Mouse (Mus musculus) small intestine, adult 2 months (tissue): ENCODE results near the gene Fzr1. TPM values are rescaled to one million over a fixed set of nuclear protein-coding genes. Genes with fewer than 3 reads are reported as not detected.
A peak's percentile ranks its signal among the peaks of the same experiment; 100 is the strongest.

Experiments
- H3K27ac ChIP-seq: fragments of 200-500 bp; 2 replicates; pipeline ENCODE4 v1.5.1; 2012; ENCODE audit warnings: low read depth, low read length, control low read depth, inconsistent platforms; ENCODE audit not compliant: insufficient read depth
- H3K27me3 ChIP-seq: fragments of 200-500 bp; 2 replicates; pipeline ENCODE4 v1.6.1; 2012; ENCODE audit warnings: mild to moderate bottlenecking, moderate library complexity, low read length, inconsistent platforms; ENCODE audit not compliant: control insufficient read depth, insufficient read depth
- H3K36me3 ChIP-seq: fragments of 200-500 bp; 2 replicates; pipeline ENCODE4 v1.6.1; 2012; ENCODE audit warnings: mild to moderate bottlenecking, low read length, control low read depth, inconsistent platforms; ENCODE audit not compliant: control insufficient read depth, insufficient read depth
- H3K4me1 ChIP-seq: fragments of 200-500 bp; 2 replicates; pipeline ENCODE4 v1.6.1; 2012; ENCODE audit warnings: low read length, inconsistent platforms, mixed read lengths; ENCODE audit not compliant: control insufficient read depth, insufficient read depth, insufficient read length
- H3K4me3 ChIP-seq: fragments of 200-500 bp; 2 replicates; pipeline ENCODE4 v1.5.1; 2012; ENCODE audit warnings: low read depth, mild to moderate bottlenecking, control low read depth, inconsistent platforms, low read length, moderate library complexity
- CTCF ChIP-seq: fragments of 200-500 bp; IDR thresholded peaks from 2 replicates; pipeline ENCODE4 v1.5.1; 2012; ENCODE audit warnings: low read depth, mild to moderate bottlenecking, control low read depth, inconsistent platforms, low read length, moderate library complexity, mixed read lengths; ENCODE audit not compliant: insufficient replicate concordance, insufficient read length; ENCODE audit errors: extremely low read depth
- POLR2A ChIP-seq: fragments of 200-500 bp; IDR thresholded peaks from 2 replicates; pipeline ENCODE4 v1.6.1; 2012; ENCODE audit warnings: low read depth, mild to moderate bottlenecking, control low read depth, inconsistent platforms, low read length, moderate library complexity
- WGBS: fragments of 180-500 bp; shearing (Covaris S2); methylation state at CpG from one replicate; pipeline ENCODE4 v1.1.7; 2018; 5-methylcytosine and 5-hydroxymethylcytosine counted together
- polyA plus RNA-seq: library from polyadenylated mRNA; depleted of rRNA; stranded (reverse); fragments of >200 nt; gene quantifications from 2 replicates; pipeline ENCODE4 v1.2.3, GENCODE M21; 2012; rRNA removed

Gene Fzr1
- polyA plus RNA-seq, 1 experiment, result 132 TPM

DNA sequence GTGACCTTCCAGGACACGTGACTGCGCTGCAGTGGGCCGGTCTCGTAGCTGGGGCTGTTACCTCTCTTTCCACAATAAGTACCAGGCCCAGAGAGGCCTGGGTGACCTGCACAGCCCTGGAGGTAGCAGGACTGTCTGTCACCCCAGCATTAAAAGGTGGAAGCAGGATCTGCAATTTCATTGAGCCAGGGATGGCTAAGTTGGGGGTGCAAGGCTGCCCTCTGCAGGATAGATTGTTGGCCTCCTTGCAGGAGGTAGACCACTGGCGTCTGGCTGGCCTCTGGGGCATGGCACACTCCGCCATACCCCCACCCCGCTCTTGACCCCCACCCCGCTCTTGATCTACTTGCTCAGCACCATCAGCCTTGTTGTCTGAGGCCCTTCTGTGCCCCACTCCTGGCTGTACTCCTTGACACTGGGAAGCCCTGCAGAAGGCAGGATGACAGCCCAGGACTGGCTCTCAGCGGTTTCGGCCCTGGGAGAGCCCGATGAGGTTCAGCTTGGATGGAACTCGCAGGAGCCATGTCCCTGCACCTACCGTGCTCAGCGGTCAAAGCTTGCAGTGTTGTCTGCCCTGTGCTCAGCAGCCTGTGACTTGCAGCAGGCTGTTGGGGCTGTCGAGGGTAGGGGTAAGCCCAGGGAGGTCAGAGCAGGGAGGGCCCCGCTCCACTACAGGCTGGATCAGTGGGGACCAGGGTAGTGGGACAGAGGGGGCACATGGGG, 61.8 kb downstream of the Fzr1 start:
- TF ChIP-seq CTCF, result peak; percentile 43; the same call in 1 of the 2 replicates
- no peak for TF ChIP-seq POLR2A
- WGBS, result 54% methylated on average over 16 of the region's 16 CpGs

More for the DNA sequence above, 61.8 kb downstream of the Fzr1 start:
- no peaks in the 10 kb centered on the region for H3K27me3 ChIP-seq
- H3K36me3 ChIP-seq, result peaks cover 13% of the 10 kb centered on the region; the same call in 1 of the 2 replicates
- H3K4me1 ChIP-seq, result peaks cover 30% of the 10 kb centered on the region
- H3K4me3 ChIP-seq, result peak overlapping the region; percentile 52
- no peak overlapping the region for H3K27ac ChIP-seq

Other genes starting within 250 kb of the Fzr1 start
- gene Zbtb7a, start 243.3 kb downstream of the Fzr1 start, polyA plus RNA-seq, result 94.8 and 187 TPM in 2 replicates
- gene Pias4, start 210.6 kb downstream of the Fzr1 start, polyA plus RNA-seq, result 29.1 and 53.3 TPM in 2 replicates
- gene Eef2, start 201.9 kb downstream of the Fzr1 start, polyA plus RNA-seq, result 755 and 1,606 TPM in 2 replicates
- 102 and 228 TPM in 2 replicates for gene Dapk3, start 195.5 kb downstream of the Fzr1 start, polyA plus RNA-seq
- not detected in 2 replicates for gene 4930442H23Rik, start 194.7 kb downstream of the Fzr1 start, polyA plus RNA-seq
- gene Nmrk2, start 176.5 kb downstream of the Fzr1 start, polyA plus RNA-seq, result not detected in 2 replicates
- 0.53 and 0.60 TPM in 2 replicates for gene Atcay, start 147.7 kb downstream of the Fzr1 start, polyA plus RNA-seq
- 4.9 and 14.2 TPM in 2 replicates for gene Zfr2, start 145.4 kb downstream of the Fzr1 start, polyA plus RNA-seq
- 6.8 and 13.0 TPM in 2 replicates for gene Matk, start 125.6 kb downstream of the Fzr1 start, polyA plus RNA-seq
- gene Mrpl54, start 111.6 kb downstream of the Fzr1 start, polyA plus RNA-seq, result 104 and 169 TPM in 2 replicates
- 100 and 207 TPM in 2 replicates for gene Apba3, start 111.6 kb downstream of the Fzr1 start, polyA plus RNA-seq
- gene Tjp3, start 86.9 kb downstream of the Fzr1 start, polyA plus RNA-seq, result 124 and 239 TPM in 2 replicates
- 26.1 and 50.8 TPM in 2 replicates for gene Pip5k1c, start 85.6 kb downstream of the Fzr1 start, polyA plus RNA-seq
- 16.6 and 29.2 TPM in 2 replicates for gene Cactin, start 57.4 kb downstream of the Fzr1 start, polyA plus RNA-seq
- 10.0 and 10.2 TPM in 2 replicates for gene Tbxa2r, start 49.8 kb downstream of the Fzr1 start, polyA plus RNA-seq
- 0.67 and 1.2 TPM in 2 replicates for gene Gipc3, start 35.2 kb downstream of the Fzr1 start, polyA plus RNA-seq
- gene Hmg20b, start 28.0 kb downstream of the Fzr1 start, polyA plus RNA-seq, result 86.8 and 196 TPM in 2 replicates
- gene Mfsd12, start 21.0 kb downstream of the Fzr1 start, polyA plus RNA-seq, result 14.6 and 22.7 TPM in 2 replicates
- 7.4 and 20.5 TPM in 2 replicates for gene 4930404N11Rik, start 12.7 kb downstream of the Fzr1 start, polyA plus RNA-seq
- gene Dohh, start 5.9 kb upstream of the Fzr1 start, polyA plus RNA-seq, result 86.8 and 113 TPM in 2 replicates
- gene Gm48551, start 6.0 kb upstream of the Fzr1 start, polyA plus RNA-seq, result 1.8 and 4.8 TPM in 2 replicates
- gene Gm48552, start 10.5 kb upstream of the Fzr1 start, polyA plus RNA-seq, result 2.9 and 5.0 TPM in 2 replicates
- gene Smim24, start 14.5 kb upstream of the Fzr1 start, polyA plus RNA-seq, result 2,702 and 6,898 TPM in 2 replicates
- 15.5 and 19.4 TPM in 2 replicates for gene Nfic, start 77.1 kb upstream of the Fzr1 start, polyA plus RNA-seq
- 1.1 and 3.3 TPM in 2 replicates for gene Celf5, start 104.2 kb upstream of the Fzr1 start, polyA plus RNA-seq
- gene Ncln, start 117.9 kb upstream of the Fzr1 start, polyA plus RNA-seq, result 196 and 354 TPM in 2 replicates
- gene S1pr4, start 121.6 kb upstream of the Fzr1 start, polyA plus RNA-seq, result 4.0 and 5.6 TPM in 2 replicates
- gene Gna15, start 145.7 kb upstream of the Fzr1 start, polyA plus RNA-seq, result 1.5 and 3.0 TPM in 2 replicates
- gene Gna11, start 166.7 kb upstream of the Fzr1 start, polyA plus RNA-seq, result 318 and 828 TPM in 2 replicates
- gene Aes, start 181.0 kb upstream of the Fzr1 start, polyA plus RNA-seq, result 1,054 and 3,003 TPM in 2 replicates
- gene Tle2, start 196.0 kb upstream of the Fzr1 start, polyA plus RNA-seq, result 17.8 and 20.4 TPM in 2 replicates
- gene Tle6, start 222.6 kb upstream of the Fzr1 start, polyA plus RNA-seq, result 7.3 and 34.4 TPM in 2 replicates
- gene BC025920, start 227.8 kb upstream of the Fzr1 start, polyA plus RNA-seq, result 0.33 and 0.58 TPM in 2 replicates
- gene Sirt6, start 249.3 kb upstream of the Fzr1 start, polyA plus RNA-seq, result 16.4 and 34.7 TPM in 2 replicates